Mouse (Mus musculus) ES-CJ7 (cell line): ENCODE results near the gene Dmac2.
"Not testable (repeated sequence)": the region's sequence is repeated elsewhere in the genome, so short reads cannot be mapped to it uniquely, and the experiment has no call there.

Experiments used
- DNase-seq: peaks from one replicate; pipeline ENCODE4 v3.0.0; 2011; ENCODE audit warnings: low read depth, low spot score

Dmac2 gene

GRCm38 (mm10) chr7:25618865-25619721 is at the start of gene Dmac2:
Gene Dmac2 (plus strand): TSS chr7:25619414.
- peak; percentile 97 for DNase-seq

GRCm38 (mm10) chr7:25573806-25574205 is 45.4 kb upstream of the Dmac2 start:
- DNase-seq, result not testable (repeated sequence)

- no peak for DNase-seq
Observed at GRCm38 (mm10) chr7:25575105-25575504, 44.1 kb upstream of the Dmac2 start.

- DNase-seq, result no peak
Observed at GRCm38 (mm10) chr7:25575870-25576269, 43.3 kb upstream of the Dmac2 start.

- not testable (repeated sequence) for DNase-seq
Observed at GRCm38 (mm10) chr7:25576308-25576707, 42.9 kb upstream of the Dmac2 start.

- not testable (repeated sequence) for DNase-seq
Observed at GRCm38 (mm10) chr7:25576793-25577437, 42.3 kb upstream of the Dmac2 start.

- no peak for DNase-seq
Observed at GRCm38 (mm10) chr7:25579441-25579840, 39.8 kb upstream of the Dmac2 start.

GRCm38 (mm10) chr7:25582301-25582810 is 36.9 kb upstream of the Dmac2 start:
- peak; percentile 38 for DNase-seq

GRCm38 (mm10) chr7:25584651-25585050 is 34.6 kb upstream of the Dmac2 start:
- DNase-seq, result no peak

GRCm38 (mm10) chr7:25585351-25586204 is 33.6 kb upstream of the Dmac2 start:
- no peak for DNase-seq

GRCm38 (mm10) chr7:25591226-25591625 is 28.0 kb upstream of the Dmac2 start:
- DNase-seq, result no peak

- no peak for DNase-seq
Observed at GRCm38 (mm10) chr7:25593859-25594258, 25.4 kb upstream of the Dmac2 start.

- DNase-seq, result peak; percentile 84
Observed at GRCm38 (mm10) chr7:25599663-25600062, 19.6 kb upstream of the Dmac2 start.

GRCm38 (mm10) chr7:25600666-25601065 is 18.5 kb upstream of the Dmac2 start:
- DNase-seq, result peak; percentile 18

GRCm38 (mm10) chr7:25601346-25601745 is 17.9 kb upstream of the Dmac2 start:
- peak; percentile 60 for DNase-seq

- no peak for DNase-seq
Observed at GRCm38 (mm10) chr7:25606625-25607063, 12.6 kb upstream of the Dmac2 start.

- no peak for DNase-seq
Observed at GRCm38 (mm10) chr7:25607196-25607595, 12.0 kb upstream of the Dmac2 start.

GRCm38 (mm10) chr7:25610056-25610455 is 9.2 kb upstream of the Dmac2 start:
- no peak for DNase-seq

- no peak for DNase-seq
Observed at GRCm38 (mm10) chr7:25611501-25611900, 7.7 kb upstream of the Dmac2 start.

- DNase-seq, result no peak
Observed at GRCm38 (mm10) chr7:25614086-25614485, 5.1 kb upstream of the Dmac2 start.

GRCm38 (mm10) chr7:25614831-25615705 is 4.1 kb upstream of the Dmac2 start:
- DNase-seq, result no peak
